Mouse (Mus musculus): Measurements from ENCODE around the gene Lrrc29. TPM values are rescaled to one million over a fixed set of nuclear protein-coding genes. Genes with fewer than 3 reads are reported as not detected.
A peak's percentile ranks its signal among the peaks of the same experiment; 100 is the strongest.

Gene Lrrc29
- polyA plus RNA-seq, 1 experiment, result 117 TPM

GRCm38 (mm10) chr8:105331469-105331868 is 5.4 kb upstream of the Lrrc29 start:
- Histone ChIP-seq H3K4me1 (ENCODE audit: control insufficient read depth, insufficient read depth, low read length) (peaks cover 7% of the 10 kb centered on the region), H3K4me3 (ENCODE audit: control insufficient read depth, low read depth, low read length) (no peak overlapping the region), H3K36me3 (ENCODE audit: control insufficient read depth, insufficient read depth, low read length) (no peaks in the 10 kb centered on the region; the same call in 1 of the 2 replicates), H3K27ac (ENCODE audit: control insufficient read depth, insufficient read depth, low read depth, low read length) (no peak overlapping the region), H3K27me3 (ENCODE audit: control insufficient read depth, insufficient read depth, low read length) (no peaks in the 10 kb centered on the region)
- TF ChIP-seq CTCF (IDR thresholded peaks at IDR 0.05; ENCODE audit: control insufficient read depth, insufficient read depth, insufficient replicate concordance, low read depth, low read length) (no peak), POLR2A (IDR thresholded peaks at IDR 0.05; ENCODE audit: control insufficient read depth, low read depth, low read length) (no peak)

- peaks cover 6% of the 10 kb centered on the region for H3K4me1 ChIP-seq (ENCODE audit: control insufficient read depth, insufficient read depth, low read length)
- H3K36me3 ChIP-seq (ENCODE audit: control insufficient read depth, insufficient read depth, low read length), result no peaks in the 10 kb centered on the region; the same call in 1 of the 2 replicates
- no peak for TF ChIP-seq CTCF (IDR thresholded peaks at IDR 0.05; ENCODE audit: control insufficient read depth, insufficient read depth, insufficient replicate concordance, low read depth, low read length)
- TF ChIP-seq POLR2A (IDR thresholded peaks at IDR 0.05; ENCODE audit: control insufficient read depth, low read depth, low read length), result no peak
- no peak overlapping the region for H3K27ac ChIP-seq (ENCODE audit: control insufficient read depth, insufficient read depth, low read depth, low read length)
- no peaks in the 10 kb centered on the region for H3K27me3 ChIP-seq (ENCODE audit: control insufficient read depth, insufficient read depth, low read length)
- no peak overlapping the region for H3K4me3 ChIP-seq (ENCODE audit: control insufficient read depth, low read depth, low read length)
These were observed 4.2 kb upstream of the Lrrc29 start for GRCm38 (mm10) chr8:105330325-105330724.

- TF ChIP-seq POLR2A (IDR thresholded peaks at IDR 0.05; ENCODE audit: control insufficient read depth, low read depth, low read length), result no peak
- TF ChIP-seq CTCF (IDR thresholded peaks at IDR 0.05; ENCODE audit: control insufficient read depth, insufficient read depth, insufficient replicate concordance, low read depth, low read length), result no peak
- peaks cover 6% of the 10 kb centered on the region for H3K4me1 ChIP-seq (ENCODE audit: control insufficient read depth, insufficient read depth, low read length)
- no peaks in the 10 kb centered on the region; the same call in 1 of the 2 replicates for H3K36me3 ChIP-seq (ENCODE audit: control insufficient read depth, insufficient read depth, low read length)
- no peaks in the 10 kb centered on the region for H3K27me3 ChIP-seq (ENCODE audit: control insufficient read depth, insufficient read depth, low read length)
- H3K27ac ChIP-seq (ENCODE audit: control insufficient read depth, insufficient read depth, low read depth, low read length), result peak overlapping the region; percentile 55; the same call in 1 of the 2 replicates
- peak overlapping the region; percentile 89 for H3K4me3 ChIP-seq (ENCODE audit: control insufficient read depth, low read depth, low read length)
These were observed 890 bp upstream of the Lrrc29 start for GRCm38 (mm10) chr8:105326968-105327367.

GRCm38 (mm10) chr8:105325641-105326093 is 411 bp downstream of the Lrrc29 start:
- TF ChIP-seq CTCF (IDR thresholded peaks at IDR 0.05; ENCODE audit: control insufficient read depth, insufficient read depth, insufficient replicate concordance, low read depth, low read length), result no peak
- no peak for TF ChIP-seq POLR2A (IDR thresholded peaks at IDR 0.05; ENCODE audit: control insufficient read depth, low read depth, low read length)
- Histone ChIP-seq H3K4me1 (ENCODE audit: control insufficient read depth, insufficient read depth, low read length) (peaks cover 6% of the 10 kb centered on the region), H3K4me3 (ENCODE audit: control insufficient read depth, low read depth, low read length) (peak overlapping the region; percentile 89), H3K27me3 (ENCODE audit: control insufficient read depth, insufficient read depth, low read length) (no peaks in the 10 kb centered on the region), H3K27ac (ENCODE audit: control insufficient read depth, insufficient read depth, low read depth, low read length) (peak overlapping the region; percentile 91), H3K36me3 (ENCODE audit: control insufficient read depth, insufficient read depth, low read length) (no peaks in the 10 kb centered on the region; the same call in 1 of the 2 replicates)

- Histone ChIP-seq H3K4me1 (ENCODE audit: control insufficient read depth, insufficient read depth, low read length) (peaks cover 6% of the 10 kb centered on the region), H3K4me3 (ENCODE audit: control insufficient read depth, low read depth, low read length) (no peak overlapping the region), H3K36me3 (ENCODE audit: control insufficient read depth, insufficient read depth, low read length) (no peaks in the 10 kb centered on the region; the same call in none of the 2 replicates), H3K27me3 (ENCODE audit: control insufficient read depth, insufficient read depth, low read length) (no peaks in the 10 kb centered on the region), H3K27ac (ENCODE audit: control insufficient read depth, insufficient read depth, low read depth, low read length) (no peak overlapping the region)
- TF ChIP-seq CTCF (IDR thresholded peaks at IDR 0.05; ENCODE audit: control insufficient read depth, insufficient read depth, insufficient replicate concordance, low read depth, low read length) (no peak), POLR2A (IDR thresholded peaks at IDR 0.05; ENCODE audit: control insufficient read depth, low read depth, low read length) (no peak)
These were observed 2.9 kb downstream of the Lrrc29 start for GRCm38 (mm10) chr8:105323183-105323582.

GRCm38 (mm10) chr8:105318662-105319190 is 7.4 kb downstream of the Lrrc29 start:
- peaks cover 2% of the 10 kb centered on the region; the same call in 1 of the 2 replicates for H3K36me3 ChIP-seq (ENCODE audit: control insufficient read depth, insufficient read depth, low read length)
- H3K27ac ChIP-seq (ENCODE audit: control insufficient read depth, insufficient read depth, low read depth, low read length), result no peak overlapping the region
- no peaks in the 10 kb centered on the region for H3K4me1 ChIP-seq (ENCODE audit: control insufficient read depth, insufficient read depth, low read length)
- TF ChIP-seq POLR2A (IDR thresholded peaks at IDR 0.05; ENCODE audit: control insufficient read depth, low read depth, low read length) (no peak), CTCF (IDR thresholded peaks at IDR 0.05; ENCODE audit: control insufficient read depth, insufficient read depth, insufficient replicate concordance, low read depth, low read length) (no peak)
- H3K27me3 ChIP-seq (ENCODE audit: control insufficient read depth, insufficient read depth, low read length), result no peaks in the 10 kb centered on the region
- no peak overlapping the region for H3K4me3 ChIP-seq (ENCODE audit: control insufficient read depth, low read depth, low read length)

GRCm38 (mm10) chr8:105317941-105318340 is 8.1 kb downstream of the Lrrc29 start:
- Histone ChIP-seq H3K4me3 (ENCODE audit: control insufficient read depth, low read depth, low read length) (no peak overlapping the region), H3K27me3 (ENCODE audit: control insufficient read depth, insufficient read depth, low read length) (no peaks in the 10 kb centered on the region), H3K27ac (ENCODE audit: control insufficient read depth, insufficient read depth, low read depth, low read length) (no peak overlapping the region), H3K4me1 (ENCODE audit: control insufficient read depth, insufficient read depth, low read length) (no peaks in the 10 kb centered on the region; the same call in 1 of the 2 replicates), H3K36me3 (ENCODE audit: control insufficient read depth, insufficient read depth, low read length) (peaks cover 2% of the 10 kb centered on the region; the same call in 1 of the 2 replicates)
- TF ChIP-seq CTCF (IDR thresholded peaks at IDR 0.05; ENCODE audit: control insufficient read depth, insufficient read depth, insufficient replicate concordance, low read depth, low read length), result no peak
- TF ChIP-seq POLR2A (IDR thresholded peaks at IDR 0.05; ENCODE audit: control insufficient read depth, low read depth, low read length), result no peak

Data from testis, adult 2 months (tissue).